Mouse (Mus musculus) gastrocnemius, postnatal 10 days (tissue): ENCODE measurements around the gene Cryzl2. TPM values are rescaled to one million over a fixed set of nuclear protein-coding genes. Genes with fewer than 3 reads are reported as not detected.

Experiments
- DNase-seq: peaks from one replicate; pipeline ENCODE4 v3.0.0; 2021; ENCODE audit warnings: mixed read lengths
- total RNA-seq, 2 experiments: library from RNA; stranded (reverse); gene quantifications; 2 replicates each; pipeline ENCODE4 v1.2.3; 2021

The Cryzl2 gene
- total RNA-seq, 2 experiments from 2014 or later: 2.8 to 3.9 TPM

GRCm38 (mm10) chr1:157443026-157443722 lies 15.2 kb upstream of the Cryzl2 start:
- no peak for DNase-seq

- DNase-seq: no peak
Measured at GRCm38 (mm10) chr1:157443723-157444561, 14.4 kb upstream of the Cryzl2 start.

- no peak for DNase-seq
Measured at GRCm38 (mm10) chr1:157444632-157445300, 13.6 kb upstream of the Cryzl2 start.

GRCm38 (mm10) chr1:157445398-157445910 lies 12.9 kb upstream of the Cryzl2 start:
- no peak for DNase-seq

- DNase-seq: peak; percentile 60
Measured at GRCm38 (mm10) chr1:157446325-157446724, 12.1 kb upstream of the Cryzl2 start.

GRCm38 (mm10) chr1:157447142-157447541 lies 11.2 kb upstream of the Cryzl2 start:
- no peak for DNase-seq

GRCm38 (mm10) chr1:157448164-157448804 lies 10.1 kb upstream of the Cryzl2 start:
- DNase-seq: no peak

GRCm38 (mm10) chr1:157448805-157449188 lies 9.6 kb upstream of the Cryzl2 start:
- DNase-seq: peak; percentile 28

- no peak for DNase-seq
Measured at GRCm38 (mm10) chr1:157449532-157449931, 8.8 kb upstream of the Cryzl2 start.

- DNase-seq: peak; percentile 10
Measured at GRCm38 (mm10) chr1:157449981-157450636, 8.3 kb upstream of the Cryzl2 start.

- DNase-seq: no peak
Measured at GRCm38 (mm10) chr1:157452284-157452683, 6.1 kb upstream of the Cryzl2 start.

GRCm38 (mm10) chr1:157452759-157453549 lies 5.4 kb upstream of the Cryzl2 start:
- DNase-seq: no peak

GRCm38 (mm10) chr1:157454876-157455275 lies 3.5 kb upstream of the Cryzl2 start:
- DNase-seq: no peak

GRCm38 (mm10) chr1:157457789-157458188 lies 588 bp upstream of the Cryzl2 start:
- DNase-seq: no peak

- no peak for DNase-seq
Measured at GRCm38 (mm10) chr1:157459904-157460303, 1.5 kb downstream of the Cryzl2 start.

GRCm38 (mm10) chr1:157461276-157461675 lies 2.9 kb downstream of the Cryzl2 start:
- DNase-seq: no peak

- DNase-seq: no peak
Measured at GRCm38 (mm10) chr1:157462336-157462735, 4.0 kb downstream of the Cryzl2 start.

- peak; percentile 48 for DNase-seq
Measured at GRCm38 (mm10) chr1:157465194-157465593, 6.8 kb downstream of the Cryzl2 start.

- no peak for DNase-seq
Measured at GRCm38 (mm10) chr1:157467866-157468265, 9.5 kb downstream of the Cryzl2 start.

- DNase-seq: no peak
Measured at GRCm38 (mm10) chr1:157470761-157471386, 12.5 kb downstream of the Cryzl2 start.
